Mouse (Mus musculus): ENCODE results near the gene Abcb1a. TPM values are rescaled to one million over a fixed set of nuclear protein-coding genes. Genes with fewer than 3 reads are reported as not detected.

Abcb1a gene
- 10 to 100 TPM; 17.2 to 19.5 TPM for total RNA-seq (2021)
- long read RNA-seq, experiment 1, partial matches to known transcripts, result 3 of 9 reads
- long read RNA-seq, experiment 1, other reads (novel, unspliced or antisense), result 6 of 9 reads
- long read RNA-seq, experiment 2, partial matches to known transcripts, result 2 of 8 reads
- long read RNA-seq, experiment 2, other reads (novel, unspliced or antisense), result 6 of 8 reads

GRCm38 (mm10) chr5:8659911-8660737 is at the start of gene Abcb1a:
Gene Abcb1a (plus strand): TSS chr5:8660077.
- intact Hi-C loops (cut with DNase I), result no loop called here
- peak in 1 of 2 experiments; percentile 10 for DNase-seq (ENCODE audit: low spot score in 2 of 2)

GRCm38 (mm10) chr5:8622071-8622595 is 37.7 kb upstream of the Abcb1a start:
- DNase-seq (ENCODE audit: low spot score in 2 of 2), result peak; percentile 42 to 70
- intact Hi-C loops (cut with DNase I), result no loop called here

- peak; percentile 93 to 97 for DNase-seq (ENCODE audit: low spot score in 2 of 2)
- intact Hi-C loops (cut with DNase I), result no loop called here
Measured at GRCm38 (mm10) chr5:8622596-8623231, 37.2 kb upstream of the Abcb1a start, which contains the start of gene Rundc3b. Gene Rundc3b (minus strand): TSS chr5:8622952.

- intact Hi-C loops (cut with DNase I), result no loop called here
- DNase-seq (ENCODE audit: low spot score in 2 of 2), result no peak
Measured at GRCm38 (mm10) chr5:8632901-8633300, 27.0 kb upstream of the Abcb1a start.

- intact Hi-C loops (cut with DNase I), result no loop called here
- no peak for DNase-seq (ENCODE audit: low spot score in 2 of 2)
Measured at GRCm38 (mm10) chr5:8634489-8634975, 25.3 kb upstream of the Abcb1a start.

GRCm38 (mm10) chr5:8648300-8648699 is 11.6 kb upstream of the Abcb1a start:
- no peak for DNase-seq (ENCODE audit: low spot score in 2 of 2)
- intact Hi-C loops (cut with DNase I), result no loop called here

GRCm38 (mm10) chr5:8648774-8649173 is 11.1 kb upstream of the Abcb1a start:
- no peak for DNase-seq (ENCODE audit: low spot score in 2 of 2)

GRCm38 (mm10) chr5:8652085-8652484 is 7.8 kb upstream of the Abcb1a start:
- intact Hi-C loops (cut with DNase I), result no loop called here
- DNase-seq (ENCODE audit: low spot score in 2 of 2), result no peak

More at GRCm38 (mm10) chr5:8648774-8649173, 11.1 kb upstream of the Abcb1a start:
- intact Hi-C loops (cut with DNase I), result no loop called here

- intact Hi-C loops (cut with DNase I), result no loop called here
- no peak for DNase-seq (ENCODE audit: low spot score in 2 of 2)
Measured at GRCm38 (mm10) chr5:8660738-8661151, 868 bp downstream of the Abcb1a start.

GRCm38 (mm10) chr5:8664678-8665077 is 4.8 kb downstream of the Abcb1a start:
- no peak for DNase-seq (ENCODE audit: low spot score in 2 of 2)
- intact Hi-C loops (cut with DNase I), result no loop called here

GRCm38 (mm10) chr5:8667758-8668474 is 8.0 kb downstream of the Abcb1a start:
- DNase-seq (ENCODE audit: low spot score in 2 of 2), result no peak
- intact Hi-C loops (cut with DNase I), result no loop called here

GRCm38 (mm10) chr5:8669606-8670005 is 9.7 kb downstream of the Abcb1a start:
- intact Hi-C loops (cut with DNase I), result no loop called here
- no peak for DNase-seq (ENCODE audit: low spot score in 2 of 2)

GRCm38 (mm10) chr5:8675262-8675951 is 15.5 kb downstream of the Abcb1a start:
- intact Hi-C loops (cut with DNase I), result no loop called here
- no peak for DNase-seq (ENCODE audit: low spot score in 2 of 2)

- DNase-seq (ENCODE audit: low spot score in 2 of 2), result no peak
- intact Hi-C loops (cut with DNase I), result no loop called here
Measured at GRCm38 (mm10) chr5:8675952-8676262, 16.0 kb downstream of the Abcb1a start.

GRCm38 (mm10) chr5:8681166-8681565 is 21.3 kb downstream of the Abcb1a start:
- intact Hi-C loops (cut with DNase I), result no loop called here

GRCm38 (mm10) chr5:8683686-8684085 is 23.8 kb downstream of the Abcb1a start:
- intact Hi-C loops (cut with DNase I), result no loop called here
- no peak for DNase-seq (ENCODE audit: low spot score in 2 of 2)

More at GRCm38 (mm10) chr5:8681166-8681565, 21.3 kb downstream of the Abcb1a start:
- DNase-seq (ENCODE audit: low spot score in 2 of 2), result no peak

GRCm38 (mm10) chr5:8686071-8686470 is 26.2 kb downstream of the Abcb1a start:
- intact Hi-C loops (cut with DNase I), result no loop called here
- no peak for DNase-seq (ENCODE audit: low spot score in 2 of 2)

GRCm38 (mm10) chr5:8687550-8687949 is 27.7 kb downstream of the Abcb1a start:
- no peak for DNase-seq (ENCODE audit: low spot score in 2 of 2)
- intact Hi-C loops (cut with DNase I), result no loop called here

GRCm38 (mm10) chr5:8716061-8716460 is 56.2 kb downstream of the Abcb1a start:
- DNase-seq (ENCODE audit: low spot score in 2 of 2), result no peak
- intact Hi-C loops (cut with DNase I), result no loop called here
